Mouse (Mus musculus): Measurements from ENCODE around the gene Apol9b. TPM values are rescaled to one million over a fixed set of nuclear protein-coding genes. Genes with fewer than 3 reads are reported as not detected.

The Apol9b gene
- total RNA-seq, 2 experiments from 2014 or later: not detected

- no peak for DNase-seq
These were observed 19.6 kb downstream of the Apol9b start for GRCm38 (mm10) chr15:77748414-77748813.

- DNase-seq: no peak
These were observed 20.9 kb downstream of the Apol9b start for GRCm38 (mm10) chr15:77749717-77750116.

- DNase-seq: no peak
These were observed 21.6 kb downstream of the Apol9b start for GRCm38 (mm10) chr15:77750461-77750860.

- no peak for DNase-seq
These were observed 23.6 kb downstream of the Apol9b start for GRCm38 (mm10) chr15:77752443-77752842.

GRCm38 (mm10) chr15:77755132-77755531 lies 26.3 kb downstream of the Apol9b start:
- no peak for DNase-seq

GRCm38 (mm10) chr15:77756081-77756480 lies 27.2 kb downstream of the Apol9b start:
- DNase-seq: no peak

- peak; percentile 55 to 61 for DNase-seq
These were observed 28.0 kb downstream of the Apol9b start, which contains the start of gene Apol8 for GRCm38 (mm10) chr15:77756848-77757247. TSS of gene Apol8 (minus strand) at chr15:77757003.

GRCm38 (mm10) chr15:77757586-77758226 lies 28.9 kb downstream of the Apol9b start:
- DNase-seq: no peak

GRCm38 (mm10) chr15:77760037-77760436 lies 31.2 kb downstream of the Apol9b start:
- DNase-seq: no peak

- no peak for DNase-seq
These were observed 32.2 kb downstream of the Apol9b start for GRCm38 (mm10) chr15:77761083-77761482.

GRCm38 (mm10) chr15:77761561-77762380 lies 32.9 kb downstream of the Apol9b start:
- DNase-seq: no peak

- DNase-seq: no peak
These were observed 34.2 kb downstream of the Apol9b start for GRCm38 (mm10) chr15:77763050-77763449.

GRCm38 (mm10) chr15:77763702-77764101 lies 34.9 kb downstream of the Apol9b start:
- DNase-seq: no peak

- no peak for DNase-seq
These were observed 35.7 kb downstream of the Apol9b start for GRCm38 (mm10) chr15:77764391-77765006.

GRCm38 (mm10) chr15:77765484-77766093 lies 36.8 kb downstream of the Apol9b start:
- DNase-seq: no peak

GRCm38 (mm10) chr15:77766981-77767380 lies 38.1 kb downstream of the Apol9b start:
- no peak for DNase-seq

GRCm38 (mm10) chr15:77770341-77770740 lies 41.5 kb downstream of the Apol9b start:
- no peak for DNase-seq

- peak in 1 of 2 experiments; percentile 62 for DNase-seq
These were observed 42.1 kb downstream of the Apol9b start for GRCm38 (mm10) chr15:77770942-77771341.

- no peak for DNase-seq
These were observed 44.5 kb downstream of the Apol9b start for GRCm38 (mm10) chr15:77773099-77773915.

- DNase-seq: no peak
These were observed 45.5 kb downstream of the Apol9b start for GRCm38 (mm10) chr15:77774303-77774702.

GRCm38 (mm10) chr15:77775186-77775963 lies 46.5 kb downstream of the Apol9b start:
- peak; percentile 68 to 72 for DNase-seq

Measured in layer of hippocampus, postnatal 36 days (tissue).